Mouse (Mus musculus) urinary bladder, adult 2 months (tissue): ENCODE data around the gene Kctd3. TPM values are rescaled to one million over a fixed set of nuclear protein-coding genes. Genes with fewer than 3 reads are reported as not detected.
"Not testable (repeated sequence)": the region's sequence is repeated elsewhere in the genome, so short reads cannot be mapped to it uniquely, and the experiment has no call there.

Source experiments
- DNase-seq: peaks from one replicate; pipeline ENCODE4 v3.0.0; 2022; ENCODE audit warnings: low spot score
- polyA plus RNA-seq: library from polyadenylated mRNA; depleted of rRNA; stranded (reverse); fragments of >200 nt; gene quantifications from 2 replicates; pipeline ENCODE4 v1.2.3, GENCODE M21; 2012; rRNA removed

Kctd3 gene
- polyA plus RNA-seq, result 31.2 and 32.8 TPM in 2 replicates

GRCm38 (mm10) chr1:189007239-189007979, at the start of gene Kctd3:
Kctd3 (minus strand) TSS chr1:189007841.
- peak; percentile 99 for DNase-seq

GRCm38 (mm10) chr1:189057425-189057824, 49.8 kb upstream of the Kctd3 start:
- no peak for DNase-seq

- no peak for DNase-seq
These were observed 48.3 kb upstream of the Kctd3 start for GRCm38 (mm10) chr1:189055933-189056332.

- DNase-seq, result no peak
These were observed 47.4 kb upstream of the Kctd3 start for GRCm38 (mm10) chr1:189054941-189055551.

- no peak for DNase-seq
These were observed 46.5 kb upstream of the Kctd3 start for GRCm38 (mm10) chr1:189054191-189054590.

GRCm38 (mm10) chr1:189052189-189052588, 44.5 kb upstream of the Kctd3 start:
- DNase-seq, result no peak

- no peak for DNase-seq
These were observed 42.5 kb upstream of the Kctd3 start for GRCm38 (mm10) chr1:189050122-189050521.

- DNase-seq, result no peak
These were observed 40.7 kb upstream of the Kctd3 start for GRCm38 (mm10) chr1:189048331-189048730.

GRCm38 (mm10) chr1:189047918-189048317, 40.3 kb upstream of the Kctd3 start:
- no peak for DNase-seq

- no peak for DNase-seq
These were observed 39.2 kb upstream of the Kctd3 start for GRCm38 (mm10) chr1:189046831-189047230.

- no peak for DNase-seq
These were observed 38.7 kb upstream of the Kctd3 start for GRCm38 (mm10) chr1:189046301-189046700.

GRCm38 (mm10) chr1:189041261-189041660, 33.6 kb upstream of the Kctd3 start:
- no peak for DNase-seq

GRCm38 (mm10) chr1:189039348-189039747, 31.7 kb upstream of the Kctd3 start:
- DNase-seq, result no peak

GRCm38 (mm10) chr1:189032817-189033216, 25.2 kb upstream of the Kctd3 start:
- DNase-seq, result not testable (repeated sequence)

GRCm38 (mm10) chr1:189030975-189031374, 23.3 kb upstream of the Kctd3 start:
- DNase-seq, result no peak

GRCm38 (mm10) chr1:189028267-189028666, 20.6 kb upstream of the Kctd3 start:
- no peak for DNase-seq

GRCm38 (mm10) chr1:189026885-189027284, 19.2 kb upstream of the Kctd3 start:
- no peak for DNase-seq

- no peak for DNase-seq
These were observed 16.1 kb upstream of the Kctd3 start for GRCm38 (mm10) chr1:189023701-189024080.

- no peak for DNase-seq
These were observed 15.5 kb upstream of the Kctd3 start for GRCm38 (mm10) chr1:189022925-189023700.

- DNase-seq, result no peak
These were observed 7.7 kb upstream of the Kctd3 start for GRCm38 (mm10) chr1:189015372-189015771.

- DNase-seq, result no peak
These were observed 5.9 kb upstream of the Kctd3 start for GRCm38 (mm10) chr1:189013587-189013921.

GRCm38 (mm10) chr1:189012846-189013586, 5.4 kb upstream of the Kctd3 start:
- no peak for DNase-seq
